Mouse (Mus musculus): ENCODE results near the gene Usp35.

DNA sequence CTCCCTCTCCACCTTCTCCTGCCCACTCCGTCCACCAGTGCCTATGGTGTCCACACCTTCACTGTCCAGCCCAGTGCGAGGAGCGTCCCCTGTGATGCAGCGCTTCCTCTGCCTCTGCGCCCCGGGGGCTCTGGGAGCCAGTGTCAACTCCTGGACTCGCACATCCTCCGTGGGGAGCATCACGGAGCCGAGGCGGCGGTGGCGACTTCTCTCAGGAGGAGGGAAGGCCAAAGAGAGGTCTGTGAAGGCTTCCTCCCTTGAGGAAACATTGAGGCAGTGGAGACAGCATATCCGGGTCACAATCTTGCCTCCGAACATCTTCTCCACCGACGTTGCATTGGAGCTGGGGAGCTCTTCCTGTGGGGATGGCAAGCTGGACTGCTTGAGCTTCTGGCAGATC, 19.6 kb downstream of the Usp35 start:
- no peak for TF ChIP-seq CTCF (IDR thresholded peaks at IDR 0.05; ENCODE audit: borderline replicate concordance, insufficient read depth, low read depth, low read length)
- TF ChIP-seq POLR2A (IDR thresholded peaks at IDR 0.05; ENCODE audit: borderline replicate concordance, insufficient read depth, low read length) = no peak

Data from cerebellum, adult 2 months (tissue).